In the genomic region with DNA sequence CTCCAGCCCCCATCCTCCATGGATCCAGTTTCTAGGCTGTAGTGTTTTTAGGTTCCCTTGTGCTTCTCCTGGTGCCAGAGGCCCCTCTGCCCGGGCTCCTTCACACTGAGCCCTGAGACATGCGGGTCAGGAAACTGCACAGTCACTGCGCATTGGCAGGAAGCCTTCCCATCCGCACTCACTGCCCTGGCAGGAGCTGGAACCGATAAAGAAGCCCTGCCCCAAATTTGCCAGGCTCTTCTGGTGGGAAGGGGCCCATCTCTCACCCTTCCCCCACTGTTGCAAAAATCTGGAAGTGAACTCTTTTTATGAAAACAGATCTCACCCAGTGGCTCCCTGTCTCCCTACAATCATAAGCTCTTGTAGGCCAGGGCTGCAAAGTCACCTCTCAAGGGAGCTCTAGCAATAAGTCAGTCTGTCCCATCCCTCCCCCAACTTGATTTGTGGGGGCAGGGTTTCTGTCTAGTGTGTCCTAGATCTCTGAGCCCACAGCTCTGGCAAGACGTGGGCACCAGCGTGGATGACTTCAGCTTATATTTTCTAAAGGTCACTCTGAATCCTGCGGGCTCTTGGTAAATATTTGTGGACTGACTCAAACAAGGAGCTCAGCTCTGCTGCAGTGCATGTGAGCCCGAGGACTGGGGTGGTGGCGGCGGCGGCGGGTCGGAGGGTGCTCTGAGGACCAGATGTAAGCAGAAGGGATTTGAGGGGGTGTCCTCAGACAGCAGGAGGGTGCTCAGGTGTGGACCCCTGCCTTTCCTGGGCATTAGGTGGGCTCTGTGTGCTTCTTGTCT, we compare ENCODE assay signal across 7 mouse cellular contexts. TPM values are rescaled to one million over a fixed set of nuclear protein-coding genes. Genes with fewer than 3 reads are reported as not detected.
DNase-seq lines count a peak whose midpoint lies in the region; ATAC-seq and TF ChIP-seq lines count a peak whose summit lies in the region.

No protein-coding gene starts in this region.

- peak overlapping the region; percentile 59 for H3K4me2 ChIP-seq in CH12.LX (ENCODE audit: insufficient read depth, low read depth, poor library complexity, severe bottlenecking)
- peak overlapping the region; percentile 77 for H3K4me2 ChIP-seq in heart, embryonic 12.5 days
- peak overlapping the region; percentile 64 for H3K4me2 ChIP-seq in kidney, embryonic 16.5 days (replicated peaks; ENCODE audit: low read depth, low read length)
- H3K4me2 ChIP-seq in lung, postnatal 0 days (replicated peaks; ENCODE audit: low read depth, low read length) = peak overlapping the region; percentile 55

- H3K9me3 ChIP-seq in CH12.LX (replicated peaks; ENCODE audit: low read length) = no peaks in the 10 kb centered on the region
- no peaks in the 10 kb centered on the region for H3K9me3 ChIP-seq in embryonic facial prominence, embryonic 10.5 days
- H3K9me3 ChIP-seq in heart, embryonic 12.5 days (replicated peaks) = no peaks in the 10 kb centered on the region
- H3K9me3 ChIP-seq in kidney, embryonic 16.5 days (ENCODE audit: low read length) = no peaks in the 10 kb centered on the region
- H3K9me3 ChIP-seq in lung, postnatal 0 days (ENCODE audit: low read length) = no peaks in the 10 kb centered on the region

- no peak for TF ChIP-seq POLR2A in CH12.LX (IDR thresholded peaks at IDR 0.05; ENCODE audit: low read depth, low read length)

- peaks cover 28 to 36% of the 10 kb centered on the region in 2 experiments for H3K36me3 ChIP-seq in CH12.LX (replicated peaks in 1 of 2; ENCODE audit: control insufficient read depth in 1 of 2, insufficient read depth in 1 of 2, low read length in 1 of 2)
- H3K36me3 ChIP-seq in embryonic facial prominence, embryonic 10.5 days (replicated peaks) = peaks cover 21% of the 10 kb centered on the region
- peaks cover 24% of the 10 kb centered on the region for H3K36me3 ChIP-seq in heart, embryonic 12.5 days
- H3K36me3 ChIP-seq in kidney, embryonic 16.5 days (ENCODE audit: insufficient read depth, low read length) = peaks cover 17% of the 10 kb centered on the region
- H3K36me3 ChIP-seq in lung, postnatal 0 days (ENCODE audit: insufficient read depth, low read length) = peaks cover 12% of the 10 kb centered on the region; the same call in 1 of the 2 replicates

- in situ Hi-C loops in CH12.LX (cut with MboI; ENCODE audit: low pct_ligation_motif_present, low pct_unique_long_range_greater_than_20kb, low sequenced_read_pairs) = loop anchor here (5.0 kb wide), 1 partner anchor 56 kb away; no protein-coding TSS in a partner anchor

- peaks cover 24% of the 10 kb centered on the region for H3K79me2 ChIP-seq in CH12.LX (replicated peaks; ENCODE audit: control insufficient read depth, extremely low read depth, insufficient read depth, poor library complexity, severe bottlenecking)

- peak overlapping the region; percentile 56 to 61 (median 59) for H3K4me3 ChIP-seq in CH12.LX (replicated peaks in 1 of 3; ENCODE audit: low read depth in 2 of 3, low read length in 2 of 3, poor library complexity in 1 of 3)
- peak overlapping the region; percentile 52 for H3K4me3 ChIP-seq in embryonic facial prominence, embryonic 10.5 days
- H3K4me3 ChIP-seq in heart, embryonic 12.5 days = peak overlapping the region; percentile 4; the same call in 1 of the 2 replicates
- H3K4me3 ChIP-seq in kidney, embryonic 16.5 days (ENCODE audit: low read length) = peak overlapping the region; percentile 13; the same call in 1 of the 2 replicates
- H3K4me3 ChIP-seq in lung, postnatal 0 days (ENCODE audit: low read depth, low read length) = peak overlapping the region; percentile 15; the same call in 1 of the 2 replicates

- dilution Hi-C loops in CH12.LX (cut with MboI; ENCODE audit: extremely low pct_ligation_motif_present, extremely low pct_unique_long_range_greater_than_20kb, low sequenced_read_pairs) = no loop called here

- no peaks in the 10 kb centered on the region for H3K27me3 ChIP-seq in CH12.LX (replicated peaks)
- H3K27me3 ChIP-seq in embryonic facial prominence, embryonic 10.5 days (replicated peaks; ENCODE audit: low read depth, poor library complexity, severe bottlenecking) = no peaks in the 10 kb centered on the region
- H3K27me3 ChIP-seq in heart, embryonic 12.5 days (replicated peaks) = no peaks in the 10 kb centered on the region
- no peaks in the 10 kb centered on the region for H3K27me3 ChIP-seq in kidney, embryonic 16.5 days (ENCODE audit: insufficient read depth, low read length)
- H3K27me3 ChIP-seq in lung, postnatal 0 days (replicated peaks; ENCODE audit: insufficient read depth, low read length) = no peaks in the 10 kb centered on the region

- no peak for TF ChIP-seq CTCF in CH12.LX (conservative IDR thresholded peaks at IDR 0.05 in 1 of 2, IDR thresholded peaks at IDR 0.05 in 1 of 2; ENCODE audit: low read depth in 2 of 2, low read length in 2 of 2)
- no peak for TF ChIP-seq CTCF in lung, postnatal 0 days (IDR thresholded peaks at IDR 0.05)

- H3K9ac ChIP-seq in CH12.LX (ENCODE audit: insufficient read depth, low read depth) = peak overlapping the region; percentile 89
- H3K9ac ChIP-seq in heart, embryonic 12.5 days = peak overlapping the region; percentile 76
- peak overlapping the region; percentile 70 for H3K9ac ChIP-seq in kidney, embryonic 16.5 days (replicated peaks; ENCODE audit: low read length)
- H3K9ac ChIP-seq in lung, postnatal 0 days (replicated peaks; ENCODE audit: low read depth) = peak overlapping the region; percentile 65

- WGBS in embryonic facial prominence, embryonic 10.5 days = 51% methylated on average over 14 of the region's 14 CpGs
- WGBS in heart, embryonic 12.5 days = 39% methylated on average over 14 of the region's 14 CpGs
- WGBS in kidney, embryonic 16.5 days = 24% methylated on average over 14 of the region's 14 CpGs
- WGBS in lung, postnatal 0 days = 19% methylated on average over 14 of the region's 14 CpGs

- no peak for TF ChIP-seq RAD21 in CH12.LX (IDR thresholded peaks at IDR 0.05; ENCODE audit: low read depth, low read length)

- no peak for TF ChIP-seq EP300 in CH12.LX (IDR thresholded peaks at IDR 0.05; ENCODE audit: low read length)
- peak; percentile 83 for TF ChIP-seq EP300 in lung, postnatal 0 days (IDR thresholded peaks at IDR 0.05)

- ATAC-seq in heart, embryonic 12.5 days (ENCODE audit: insufficient number of reproducible peaks, low FRiP score) = peak; percentile 33; the same call in 1 of the 2 replicates
- ATAC-seq in kidney, embryonic 16.5 days (ENCODE audit: low FRiP score, low TSS enrichment) = no peak
- peak; percentile 0; the same call in 1 of the 2 replicates for ATAC-seq in lung, postnatal 0 days

- DNase-seq in CH12.LX (ENCODE audit: extremely low read depth) (peak; percentile 75), NIH3T3 (ENCODE audit: low read depth) (peak; percentile 88)
- peak; percentile 22 for DNase-seq in embryonic facial prominence, embryonic 10.5 days (ENCODE audit: low spot score)
- peak; percentile 92 for DNase-seq in lung, postnatal 0 days (ENCODE audit: low spot score)
- peak; percentile 94 for DNase-seq in skeletal muscle tissue, adult 2 months (ENCODE audit: low read depth, low spot score)

- peaks cover 2 to 40% of the 10 kb centered on the region in 2 experiments; a peak in 3 of 4 replicates for H3K4me1 ChIP-seq in CH12.LX (ENCODE audit: control insufficient read depth in 1 of 2, insufficient read depth in 2 of 2)
- peaks cover 77% of the 10 kb centered on the region for H3K4me1 ChIP-seq in embryonic facial prominence, embryonic 10.5 days
- H3K4me1 ChIP-seq in heart, embryonic 12.5 days (replicated peaks) = peaks cover 94% of the 10 kb centered on the region
- peaks cover 56% of the 10 kb centered on the region for H3K4me1 ChIP-seq in kidney, embryonic 16.5 days (ENCODE audit: insufficient read depth, low read length)
- H3K4me1 ChIP-seq in lung, postnatal 0 days (ENCODE audit: insufficient read depth, low read depth, low read length) = peaks cover 36% of the 10 kb centered on the region

- peak overlapping the region; percentile 96 for H3K27ac ChIP-seq in CH12.LX (ENCODE audit: insufficient read depth, low read depth)
- H3K27ac ChIP-seq in embryonic facial prominence, embryonic 10.5 days (replicated peaks) = peak overlapping the region; percentile 93
- H3K27ac ChIP-seq in heart, embryonic 12.5 days (ENCODE audit: poor library complexity, severe bottlenecking) = peak overlapping the region; percentile 100
- peak overlapping the region; percentile 99 for H3K27ac ChIP-seq in kidney, embryonic 16.5 days (ENCODE audit: low read length)
- peak overlapping the region; percentile 100 for H3K27ac ChIP-seq in lung, postnatal 0 days (ENCODE audit: low read length)

TF ChIP-seq in CH12.LX, 34 proteins besides CTCF, POLR2A, EP300 and RAD21 (continues in another document):
- TF ChIP-seq BHLHE40 (IDR thresholded peaks at IDR 0.05; ENCODE audit: low read depth, low read length) (no peak; the same call in 1 of the 2 replicates), MYC (IDR thresholded peaks at IDR 0.05; ENCODE audit: low read depth, low read length) (no peak)

RNA-seq across cellular contexts. Expression of gene Frmd8, which starts 26.8 kb away (rescaled TPM):
- total RNA-seq in CH12.LX (2012; rRNA removed) (29.0 and 30.7 TPM in 2 replicates), CH12.LX (2014; rRNA removed) (13.5 and 15.5 TPM in 2 replicates)
- 25.2 and 25.4 TPM in 2 replicates for polyA plus RNA-seq in CH12.LX (2012; ENCODE audit: insufficient read length, low read depth)
- 44.6 and 45.4 TPM in 2 replicates for polyA plus RNA-seq in embryonic facial prominence, embryonic 10.5 days (2016; fragmentation: Nextera tagmentation; extraction: Ambion mirVana)
- polyA plus RNA-seq in heart, embryonic 12.5 days (2016; fragmentation: Nextera tagmentation; extraction: Ambion mirVana) = 33.7 and 34.2 TPM in 2 replicates
- 50.6 and 52.9 TPM in 2 replicates for polyA plus RNA-seq in kidney, embryonic 16.5 days (2015; fragmentation: Nextera tagmentation; extraction: Ambion mirVana)
- polyA plus RNA-seq in lung, postnatal 0 days (2015; fragmentation: Nextera tagmentation; extraction: Ambion mirVana) = 33.9 and 35.1 TPM in 2 replicates

RNA-seq across cellular contexts. Expression of gene Slc25a45, which starts 29.4 kb away (rescaled TPM):
- total RNA-seq in CH12.LX (2012; rRNA removed) = 20.6 and 23.1 TPM in 2 replicates
- total RNA-seq in CH12.LX (2014; rRNA removed) = 27.6 and 33.0 TPM in 2 replicates
- polyA plus RNA-seq in CH12.LX (2012; ENCODE audit: insufficient read length, low read depth) = 20.8 and 22.7 TPM in 2 replicates
- polyA plus RNA-seq in embryonic facial prominence, embryonic 10.5 days (2016; fragmentation: Nextera tagmentation; extraction: Ambion mirVana) = 2.5 and 2.9 TPM in 2 replicates
- polyA plus RNA-seq in heart, embryonic 12.5 days (2016; fragmentation: Nextera tagmentation; extraction: Ambion mirVana) = 3.5 and 3.9 TPM in 2 replicates
- polyA plus RNA-seq in kidney, embryonic 16.5 days (2015; fragmentation: Nextera tagmentation; extraction: Ambion mirVana) = 14.8 and 15.7 TPM in 2 replicates
- polyA plus RNA-seq in lung, postnatal 0 days (2015; fragmentation: Nextera tagmentation; extraction: Ambion mirVana) = 8.4 and 10.2 TPM in 2 replicates

RNA-seq across cellular contexts. Expression of gene Tigd3, which starts 45.7 kb away (rescaled TPM):
- total RNA-seq in CH12.LX (2012; rRNA removed) (1.6 and 2.1 TPM in 2 replicates), CH12.LX (2014; rRNA removed) (0.62 and 0.67 TPM in 2 replicates)
- 1.2 and 1.4 TPM in 2 replicates for polyA plus RNA-seq in CH12.LX (2012; ENCODE audit: insufficient read length, low read depth)
- 6.8 and 7.4 TPM in 2 replicates for polyA plus RNA-seq in embryonic facial prominence, embryonic 10.5 days (2016; fragmentation: Nextera tagmentation; extraction: Ambion mirVana)
- 1.5 and 1.9 TPM in 2 replicates for polyA plus RNA-seq in heart, embryonic 12.5 days (2016; fragmentation: Nextera tagmentation; extraction: Ambion mirVana)
- 3.7 and 4.4 TPM in 2 replicates for polyA plus RNA-seq in kidney, embryonic 16.5 days (2015; fragmentation: Nextera tagmentation; extraction: Ambion mirVana)
- polyA plus RNA-seq in lung, postnatal 0 days (2015; fragmentation: Nextera tagmentation; extraction: Ambion mirVana) = 1.3 and 1.5 TPM in 2 replicates

Comparison
In these comparisons a context has a peak if more than half of its experiments do, and no peak if none do; other contexts are left out.
1. DNase-seq: peak in every context shown above with its lines; median percentile 94 in skeletal muscle tissue, adult 2 months; 92 in lung, postnatal 0 days; 88 in NIH3T3; 75 in CH12.LX; 22 in embryonic facial prominence, embryonic 10.5 days.
2. H3K4me3 ChIP-seq: peak in every context shown above with its lines; median percentile 59 in CH12.LX; 52 in embryonic facial prominence, embryonic 10.5 days; 15 in lung, postnatal 0 days; 13 in kidney, embryonic 16.5 days; 4 in heart, embryonic 12.5 days.